Mouse (Mus musculus) kidney, adult 2 months (tissue): ENCODE measurements around the gene Gsg1l2. TPM values are rescaled to one million over a fixed set of nuclear protein-coding genes. Genes with fewer than 3 reads are reported as not detected.
A peak's percentile ranks its signal among the peaks of the same experiment; 100 is the strongest.

Source experiments
- DNase-seq: peaks from one replicate; pipeline ENCODE4 v3.0.0; 2021
- H3K27ac ChIP-seq: fragments of 200-500 bp; 2 replicates; pipeline ENCODE4 v1.5.1; 2012; ENCODE audit warnings: low read depth, low read length, control low read depth, inconsistent platforms; ENCODE audit not compliant: insufficient read depth
- H3K27me3 ChIP-seq: fragments of 200-500 bp; replicated peaks from 2 replicates; pipeline ENCODE4 v1.6.1; 2012; ENCODE audit warnings: mild to moderate bottlenecking, moderate library complexity, low read length, inconsistent platforms; ENCODE audit not compliant: control insufficient read depth, insufficient read depth
- H3K36me3 ChIP-seq: fragments of 200-500 bp; 2 replicates; pipeline ENCODE4 v1.6.1; 2012; ENCODE audit warnings: mild to moderate bottlenecking, moderate library complexity, low read length, inconsistent platforms; ENCODE audit not compliant: control insufficient read depth, insufficient read depth
- H3K4me1 ChIP-seq: fragments of 200-500 bp; 2 replicates; pipeline ENCODE4 v1.6.1; 2011; ENCODE audit warnings: low read length; ENCODE audit not compliant: control insufficient read depth, insufficient read depth
- H3K4me3 ChIP-seq: fragments of 200-500 bp; 2 replicates; pipeline ENCODE4 v1.5.1; 2011; ENCODE audit warnings: mild to moderate bottlenecking, low read depth, low read length, control low read depth; ENCODE audit not compliant: insufficient read depth
- CTCF ChIP-seq: fragments of 200-500 bp; conservative IDR thresholded peaks from 2 replicates; pipeline ENCODE4 v1.5.1; 2011; ENCODE audit warnings: low read depth, mild to moderate bottlenecking, control low read depth, low read length, moderate library complexity, mixed read lengths; ENCODE audit not compliant: insufficient read depth, insufficient read length
- POLR2A ChIP-seq: fragments of 200-500 bp; IDR thresholded peaks from one replicate; pipeline ENCODE4 v1.6.1; 2011; ENCODE audit warnings: low read depth, low read length, control low read depth
- WGBS: fragments of 180-500 bp; shearing (Covaris S2); methylation state at CpG from one replicate; pipeline ENCODE4 v1.1.7; 2018; 5-methylcytosine and 5-hydroxymethylcytosine counted together
- polyA plus RNA-seq: library from polyadenylated mRNA; depleted of rRNA; stranded (reverse); fragments of >200 nt; gene quantifications from 2 replicates; pipeline ENCODE4 v1.2.3, GENCODE M21; 2012

The Gsg1l2 gene
- polyA plus RNA-seq, 1 experiment = not detected

DNA sequence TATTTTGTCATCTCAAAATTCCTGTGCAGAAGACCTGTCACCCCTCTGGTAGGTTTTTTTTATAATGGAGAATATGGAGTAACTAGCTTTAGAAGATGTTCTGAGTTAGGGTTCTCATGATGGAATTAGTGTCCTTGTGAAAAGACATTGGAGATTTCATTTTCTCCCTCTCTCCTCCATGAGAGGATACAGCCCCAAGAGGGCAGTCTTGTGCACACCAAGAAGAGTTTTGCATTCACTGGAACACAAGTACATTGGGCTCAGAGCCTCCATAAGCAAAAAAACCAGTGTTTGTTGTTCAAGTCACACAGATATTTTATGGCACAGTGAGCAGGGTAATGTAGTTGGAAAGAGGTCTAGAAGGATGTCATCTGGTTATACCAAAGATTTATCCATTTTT lies 32.8 kb upstream of the Gsg1l2 start:
- no peak overlapping the region for H3K4me3 ChIP-seq
- DNase-seq = no peak
- H3K36me3 ChIP-seq = no peaks in the 10 kb centered on the region
- no peak overlapping the region for H3K27ac ChIP-seq
- H3K27me3 ChIP-seq = no peaks in the 10 kb centered on the region
- no peaks in the 10 kb centered on the region for H3K4me1 ChIP-seq
- TF ChIP-seq POLR2A (no peak), CTCF (no peak)

DNA sequence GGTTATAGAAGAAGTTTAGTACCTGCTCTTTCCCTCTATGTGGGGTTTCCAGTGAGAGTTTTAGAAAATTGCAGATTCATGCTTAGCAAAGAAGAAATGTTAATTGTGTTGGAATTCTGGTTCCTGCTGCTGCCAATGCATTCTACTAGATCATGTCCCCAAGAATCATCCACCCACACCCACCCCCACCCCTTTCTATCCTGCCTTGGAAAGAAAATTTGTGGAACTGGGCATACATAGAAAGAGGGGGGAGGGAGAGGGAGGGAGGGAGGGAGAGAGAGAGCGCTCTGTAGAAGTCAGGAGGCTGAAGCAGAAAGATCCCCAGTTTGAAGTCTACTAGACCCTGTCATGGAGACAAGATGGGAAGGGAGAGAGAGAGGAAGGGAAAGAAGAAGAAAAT lies 18.1 kb upstream of the Gsg1l2 start:
- 94% methylated on average over 1 of the region's 1 CpGs for WGBS
- H3K4me1 ChIP-seq = no peaks in the 10 kb centered on the region
- no peak overlapping the region for H3K4me3 ChIP-seq
- TF ChIP-seq CTCF = no peak
- no peak for TF ChIP-seq POLR2A
- H3K27me3 ChIP-seq = no peaks in the 10 kb centered on the region
- H3K27ac ChIP-seq = no peak overlapping the region
- DNase-seq = no peak
- H3K36me3 ChIP-seq = no peaks in the 10 kb centered on the region

GRCm38 (mm10) chr11:67757373-67758167 lies 16.8 kb upstream of the Gsg1l2 start:
- no peaks in the 10 kb centered on the region for H3K4me1 ChIP-seq
- H3K36me3 ChIP-seq = no peaks in the 10 kb centered on the region
- 0 out of 2 replicates have a peak, but pooled peaks have one; percentile 14 for TF ChIP-seq CTCF
- no peak for TF ChIP-seq POLR2A
- WGBS = 73% methylated on average over 15 of the region's 15 CpGs
- H3K27ac ChIP-seq = no peak overlapping the region
- no peak for DNase-seq
- H3K27me3 ChIP-seq = no peaks in the 10 kb centered on the region
- H3K4me3 ChIP-seq = no peak overlapping the region

- Histone ChIP-seq H3K27ac (no peak within 1 kb of the TSS), H3K4me3 (no peak within 1 kb of the TSS), H3K27me3 (no peaks in the 10 kb centered on the region), H3K4me1 (no peaks in the 10 kb centered on the region), H3K36me3 (no peaks in the 10 kb centered on the region)
- TF ChIP-seq POLR2A = no peak
- 79% methylated on average over 14 of the region's 14 CpGs for WGBS
- DNase-seq = no peak
Observed at GRCm38 (mm10) chr11:67771053-67771452, 3.4 kb upstream of the Gsg1l2 start, which contains the start of gene Glp2r. Gene Glp2r, minus strand, starts transcription at chr11:67771153.

DNA sequence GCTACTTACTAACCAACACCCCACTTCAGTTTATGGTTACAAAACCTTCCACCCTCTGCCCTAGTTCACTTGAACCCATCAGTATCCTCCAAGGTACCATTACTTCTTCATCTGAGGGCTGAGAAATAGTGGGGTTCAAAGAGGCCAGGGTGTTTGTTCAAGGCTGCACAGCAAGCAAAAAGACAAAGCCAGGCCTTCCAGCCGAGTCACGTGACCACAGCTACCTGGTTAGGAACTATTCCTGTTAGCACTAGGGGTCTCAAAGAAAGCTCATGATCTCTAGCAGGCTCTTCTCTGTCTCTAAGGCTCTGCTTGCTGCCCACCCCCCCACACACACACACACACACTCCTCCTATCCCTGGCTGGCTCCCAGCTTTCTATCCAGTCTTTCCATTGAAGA lies 2.7 kb upstream of the Gsg1l2 start:
- Histone ChIP-seq H3K4me3 (no peak overlapping the region), H3K4me1 (no peaks in the 10 kb centered on the region), H3K27me3 (no peaks in the 10 kb centered on the region), H3K27ac (no peak overlapping the region), H3K36me3 (no peaks in the 10 kb centered on the region)
- DNase-seq = no peak
- WGBS = 94% methylated on average over 2 of the region's 2 CpGs
- no peak for TF ChIP-seq POLR2A
- TF ChIP-seq CTCF = no peak

GRCm38 (mm10) chr11:67772577-67772976 lies 1.8 kb upstream of the Gsg1l2 start:
- Histone ChIP-seq H3K4me1 (no peaks in the 10 kb centered on the region), H3K36me3 (no peaks in the 10 kb centered on the region), H3K4me3 (no peak overlapping the region), H3K27me3 (no peaks in the 10 kb centered on the region), H3K27ac (no peak overlapping the region)
- DNase-seq = peak; percentile 39
- WGBS = 15% methylated on average over 8 of the region's 8 CpGs
- no peak for TF ChIP-seq POLR2A
- no peak; the same call in 1 of the 2 replicates for TF ChIP-seq CTCF

DNA sequence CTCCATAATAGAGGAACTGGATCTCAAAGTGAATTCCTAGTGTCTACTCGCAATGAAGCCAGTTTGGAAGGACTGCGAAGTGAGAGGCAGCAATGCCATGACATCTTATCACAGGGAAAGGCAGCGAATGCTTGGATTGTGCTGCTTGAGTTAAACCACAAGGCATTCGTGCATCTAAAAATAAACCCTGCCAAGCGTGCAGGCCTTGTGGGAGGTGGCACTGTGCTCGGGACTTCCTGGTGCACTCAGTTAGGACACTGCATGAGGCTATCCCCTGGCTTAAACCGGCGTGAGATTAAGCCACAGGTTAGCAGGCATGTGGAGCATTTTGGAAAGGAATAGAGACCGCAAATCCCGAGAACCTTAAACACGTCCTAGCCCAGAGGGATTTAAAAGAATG lies 15.8 kb downstream of the Gsg1l2 start:
- no peaks in the 10 kb centered on the region for H3K36me3 ChIP-seq
- H3K4me3 ChIP-seq = no peak overlapping the region
- DNase-seq = no peak
- no peak overlapping the region for H3K27ac ChIP-seq
- 53% methylated on average over 11 of the region's 11 CpGs for WGBS
- TF ChIP-seq POLR2A (no peak), CTCF (no peak)
- H3K27me3 ChIP-seq = no peaks in the 10 kb centered on the region
- H3K4me1 ChIP-seq = no peaks in the 10 kb centered on the region
